Mouse (Mus musculus): ENCODE measurements around the gene Kirrel.

- TF ChIP-seq POLR2A (IDR thresholded peaks at IDR 0.05; ENCODE audit: insufficient read length, low read depth): no peak
- no peak for TF ChIP-seq POLR2AphosphoS2 (IDR thresholded peaks at IDR 0.05; ENCODE audit: insufficient read length, low read depth)
- TF ChIP-seq USF1 (IDR thresholded peaks at IDR 0.05; ENCODE audit: low read depth): no peak
- TF ChIP-seq TCF3 (IDR thresholded peaks at IDR 0.05; ENCODE audit: insufficient read length, low read depth): no peak
- no peak for TF ChIP-seq CEBPB (IDR thresholded peaks at IDR 0.05; ENCODE audit: insufficient read depth, poor library complexity, severe bottlenecking)
- TF ChIP-seq TCF12 (IDR thresholded peaks at IDR 0.05; ENCODE audit: insufficient read depth, poor library complexity, severe bottlenecking): no peak
- no peak for TF ChIP-seq REST (IDR thresholded peaks at IDR 0.05; ENCODE audit: insufficient read depth, insufficient read length)
- TF ChIP-seq E2F4 (IDR thresholded peaks at IDR 0.05; ENCODE audit: insufficient read depth): no peak
- no peak for TF ChIP-seq MAX (IDR thresholded peaks at IDR 0.05; ENCODE audit: low read depth)
- no peak for TF ChIP-seq MYOD1 (IDR thresholded peaks at IDR 0.05; ENCODE audit: control insufficient read depth in 1 of 3, insufficient read length in 2 of 3, low read depth in 2 of 3)
Observed at GRCm38 (mm10) chr3:87161601-87162000, 12.9 kb downstream of the Kirrel start.

Data from myocyte (in vitro differentiated cells).